Mouse (Mus musculus): ENCODE results near the gene Ccdc152. TPM values are rescaled to one million over a fixed set of nuclear protein-coding genes. Genes with fewer than 3 reads are reported as not detected.

The Ccdc152 gene
- polyA plus RNA-seq, 1 experiment from 2014 or later, result 0.30 TPM

- no peak overlapping the region for H3K4me2 ChIP-seq
- WGBS, result 78% methylated on average over 4 of the region's 4 CpGs
- no peak for ATAC-seq (ENCODE audit: insufficient read depth)
- H3K27ac ChIP-seq (ENCODE audit: low read depth), result no peak overlapping the region
- H3K36me3 ChIP-seq (ENCODE audit: insufficient read depth), result no peaks in the 10 kb centered on the region
- no peaks in the 10 kb centered on the region for H3K9me3 ChIP-seq (ENCODE audit: low read depth, low read length)
- no peak overlapping the region for H3K4me3 ChIP-seq (ENCODE audit: low read depth, low read length)
- DNase-seq, result no peak
- no peak for TF ChIP-seq CTCF (IDR thresholded peaks at IDR 0.05; ENCODE audit: low read depth)
- no peaks in the 10 kb centered on the region for H3K27me3 ChIP-seq (ENCODE audit: insufficient read depth, low read length)
- H3K4me1 ChIP-seq (ENCODE audit: insufficient read depth), result peaks cover 3% of the 10 kb centered on the region; the same call in 1 of the 2 replicates
- H3K9ac ChIP-seq, result no peak overlapping the region
These were observed 72.3 kb downstream of the Ccdc152 start for GRCm38 (mm10) chr15:3231004-3231403.

Other genes with a start within 250 kb of the Ccdc152 start
- 105 and 111 TPM in 2 replicates for gene Selenop, start 35.0 kb downstream of the Ccdc152 start, polyA plus RNA-seq (2014; fragmentation: Nextera tagmentation; extraction: Ambion mirVana)

Data from lung, embryonic 14.5 days (tissue).